Mouse (Mus musculus): ENCODE results near the gene Aqp9. TPM values are rescaled to one million over a fixed set of nuclear protein-coding genes. Genes with fewer than 3 reads are reported as not detected.

The Aqp9 gene
- total RNA-seq, 2 experiments from 2014 or later = 0.35 TPM; not detected in 1

- DNase-seq = no peak
- intact Hi-C loops (cut with DNase I) = no loop called here
These were observed 6.0 kb upstream of the Aqp9 start for GRCm38 (mm10) chr9:71174316-71174975.

GRCm38 (mm10) chr9:71173533-71173932 is 5.1 kb upstream of the Aqp9 start:
- intact Hi-C loops (cut with DNase I) = no loop called here
- no peak for DNase-seq

GRCm38 (mm10) chr9:71167473-71168215 is 838 bp downstream of the Aqp9 start:
- DNase-seq = no peak
- intact Hi-C loops (cut with DNase I) = no loop called here

- no peak for DNase-seq
- intact Hi-C loops (cut with DNase I) = no loop called here
These were observed 1.5 kb downstream of the Aqp9 start for GRCm38 (mm10) chr9:71166871-71167465.

- DNase-seq = no peak
- intact Hi-C loops (cut with DNase I) = no loop called here
These were observed 2.3 kb downstream of the Aqp9 start for GRCm38 (mm10) chr9:71166019-71166705.

- no peak for DNase-seq
- intact Hi-C loops (cut with DNase I) = no loop called here
These were observed 3.0 kb downstream of the Aqp9 start for GRCm38 (mm10) chr9:71165510-71165909.

- intact Hi-C loops (cut with DNase I) = no loop called here
- no peak for DNase-seq
These were observed 3.4 kb downstream of the Aqp9 start for GRCm38 (mm10) chr9:71165061-71165460.

- intact Hi-C loops (cut with DNase I) = no loop called here
- no peak for DNase-seq
These were observed 4.1 kb downstream of the Aqp9 start for GRCm38 (mm10) chr9:71164353-71164752.

GRCm38 (mm10) chr9:71162858-71163740 is 5.4 kb downstream of the Aqp9 start:
- no peak for DNase-seq
- intact Hi-C loops (cut with DNase I) = no loop called here

GRCm38 (mm10) chr9:71162131-71162857 is 6.2 kb downstream of the Aqp9 start:
- DNase-seq = no peak
- intact Hi-C loops (cut with DNase I) = no loop called here

- DNase-seq = no peak
- intact Hi-C loops (cut with DNase I) = no loop called here
These were observed 7.4 kb downstream of the Aqp9 start for GRCm38 (mm10) chr9:71160849-71161711.

GRCm38 (mm10) chr9:71159686-71160085 is 8.8 kb downstream of the Aqp9 start:
- intact Hi-C loops (cut with DNase I) = no loop called here
- no peak for DNase-seq

- intact Hi-C loops (cut with DNase I) = no loop called here
- DNase-seq = no peak
These were observed 9.3 kb downstream of the Aqp9 start for GRCm38 (mm10) chr9:71159060-71159626.

GRCm38 (mm10) chr9:71157921-71158646 is 10.4 kb downstream of the Aqp9 start:
- no peak for DNase-seq
- intact Hi-C loops (cut with DNase I) = no loop called here

GRCm38 (mm10) chr9:71156447-71157035 is 11.9 kb downstream of the Aqp9 start:
- DNase-seq = no peak
- intact Hi-C loops (cut with DNase I) = no loop called here

GRCm38 (mm10) chr9:71155399-71156005 is 13.0 kb downstream of the Aqp9 start:
- intact Hi-C loops (cut with DNase I) = no loop called here
- no peak for DNase-seq

- no peak for DNase-seq
- intact Hi-C loops (cut with DNase I) = no loop called here
These were observed 17.1 kb downstream of the Aqp9 start for GRCm38 (mm10) chr9:71151386-71151785.

Measured in gastrocnemius, postnatal 36 days (tissue).